Mouse (Mus musculus) olfactory bulb, adult 2 months (tissue): ENCODE results near the gene St3gal4.

Experiments used
- CTCF ChIP-seq: fragments of 200-500 bp; IDR thresholded peaks from 2 replicates; pipeline ENCODE4 v1.5.1; 2012; ENCODE audit warnings: low read depth, mild to moderate bottlenecking, low read length, moderate library complexity; ENCODE audit not compliant: insufficient read depth
- POLR2A ChIP-seq: fragments of 200-500 bp; IDR thresholded peaks from 2 replicates; pipeline ENCODE4 v1.6.1; 2012; ENCODE audit warnings: mild to moderate bottlenecking, low read depth, low read length, moderate library complexity; ENCODE audit not compliant: insufficient read depth

- TF ChIP-seq CTCF (no peak), POLR2A (no peak)
Observed at GRCm38 (mm10) chr9:35038922-35039586, 80.0 kb downstream of the St3gal4 start.
